Mouse (Mus musculus) lung, postnatal 0 days (tissue): ENCODE data around the gene Uqcr11. TPM values are rescaled to one million over a fixed set of nuclear protein-coding genes. Genes with fewer than 3 reads are reported as not detected.

Experiments
- ATAC-seq: fragments of 200-750 bp; cut with Nextera tagmentation; 2 replicates; pipeline ENCODE4 v1.8.0; 2017; ENCODE audit warnings: moderate library complexity
- DNase-seq: peaks from one replicate; pipeline ENCODE4 v3.0.0-alpha.2; 2016; ENCODE audit warnings: low spot score
- H3K27ac ChIP-seq: fragments of 300-500 bp; sonication (generic); 2 replicates; pipeline ENCODE4 v1.5.1; 2014; ENCODE audit warnings: antibody characterized with exemption, mild to moderate bottlenecking, low read length, mixed read lengths
- H3K27me3 ChIP-seq: fragments of 300-500 bp; sonication (generic); replicated peaks from 2 replicates; pipeline ENCODE4 v1.6.1; 2014; ENCODE audit warnings: low read length, mixed read lengths; ENCODE audit not compliant: insufficient read depth
- H3K36me3 ChIP-seq: fragments of 300-500 bp; sonication (generic); 2 replicates; pipeline ENCODE4 v1.6.1; 2014; ENCODE audit warnings: low read length, mixed read lengths; ENCODE audit not compliant: insufficient read depth
- H3K4me1 ChIP-seq: fragments of 300-500 bp; sonication (generic); 2 replicates; pipeline ENCODE4 v1.6.1; 2014; ENCODE audit warnings: antibody characterized with exemption, low read depth, low read length, mixed read lengths; ENCODE audit not compliant: insufficient read depth
- H3K4me2 ChIP-seq: fragments of 300-500 bp; sonication (generic); replicated peaks from 2 replicates; pipeline ENCODE4 v1.6.1; 2014; ENCODE audit warnings: low read depth, mild to moderate bottlenecking, low read length, moderate library complexity, mixed read lengths
- H3K4me3 ChIP-seq: fragments of 300-500 bp; sonication (generic); 2 replicates; pipeline ENCODE4 v1.5.1; 2014; ENCODE audit warnings: low read depth, low read length
- H3K9ac ChIP-seq: fragments of 300-500 bp; sonication (generic); replicated peaks from 2 replicates; pipeline ENCODE4 v1.6.1; 2014; ENCODE audit warnings: low read depth, mild to moderate bottlenecking
- H3K9me3 ChIP-seq: fragments of 300-500 bp; sonication (generic); 2 replicates; pipeline ENCODE4 v1.6.1; 2016; ENCODE audit warnings: low read length, mixed read lengths
- CTCF ChIP-seq: IDR thresholded peaks from 2 replicates; pipeline ENCODE4 v1.5.1; 2016; ENCODE audit warnings: antibody characterized with exemption, mild to moderate bottlenecking
- EP300 ChIP-seq: IDR thresholded peaks from 2 replicates; pipeline ENCODE4 v1.6.1; 2016; ENCODE audit warnings: antibody characterized with exemption, mild to moderate bottlenecking, control low read depth
- WGBS: fragments of 180-500 bp; shearing (Covaris S2); extraction: QIAGEN DNeasy Blood & Tissue Kit; methylation state at CpG from one replicate; pipeline ENCODE4 v1.1.7; 2014; 5-methylcytosine and 5-hydroxymethylcytosine counted together
- polyA plus RNA-seq: library from polyadenylated mRNA; unstranded; fragments of >200 nt; fragmentation: Nextera tagmentation; extraction: Ambion mirVana; gene quantifications from 2 replicates; pipeline ENCODE4 v1.2.1, GENCODE M21; 2015

The Uqcr11 gene
- polyA plus RNA-seq, 1 experiment from 2014 or later = 651 TPM

GRCm38 (mm10) chr10:80445052-80445451, 38.4 kb upstream of the Uqcr11 start:
- ATAC-seq (no peak), DNase-seq (no peak)
- Histone ChIP-seq H3K4me1 (no peaks in the 10 kb centered on the region), H3K9ac (no peak overlapping the region), H3K36me3 (no peaks in the 10 kb centered on the region), H3K27ac (no peak overlapping the region), H3K4me2 (no peak overlapping the region), H3K27me3 (no peaks in the 10 kb centered on the region), H3K4me3 (no peak overlapping the region), H3K9me3 (no peaks in the 10 kb centered on the region)
- 67% methylated on average over 1 of the region's 1 CpGs for WGBS
- no peak for TF ChIP-seq EP300
- no peak for TF ChIP-seq CTCF

- Histone ChIP-seq H3K9ac (no peak overlapping the region), H3K36me3 (no peaks in the 10 kb centered on the region), H3K4me2 (no peak overlapping the region), H3K27me3 (no peaks in the 10 kb centered on the region), H3K27ac (no peak overlapping the region), H3K9me3 (no peaks in the 10 kb centered on the region), H3K4me1 (no peaks in the 10 kb centered on the region), H3K4me3 (no peak overlapping the region)
- no peak for ATAC-seq
- WGBS = 32% methylated on average over 5 of the region's 5 CpGs
- DNase-seq = no peak
- no peak for TF ChIP-seq CTCF
- no peak for TF ChIP-seq EP300
These were observed 37.9 kb upstream of the Uqcr11 start for GRCm38 (mm10) chr10:80444339-80445045.

- Histone ChIP-seq H3K9ac (no peak overlapping the region), H3K27me3 (no peaks in the 10 kb centered on the region), H3K9me3 (no peaks in the 10 kb centered on the region), H3K4me1 (no peaks in the 10 kb centered on the region), H3K36me3 (no peaks in the 10 kb centered on the region), H3K4me2 (no peak overlapping the region), H3K4me3 (no peak overlapping the region), H3K27ac (no peak overlapping the region)
- ATAC-seq (no peak), DNase-seq (no peak)
- WGBS = 81% methylated on average over 7 of the region's 8 CpGs
- no peak for TF ChIP-seq CTCF
- TF ChIP-seq EP300 = no peak
These were observed 37.1 kb upstream of the Uqcr11 start for GRCm38 (mm10) chr10:80443575-80444278.

- ATAC-seq (no peak), DNase-seq (no peak)
- Histone ChIP-seq H3K4me1 (no peaks in the 10 kb centered on the region), H3K27ac (no peak overlapping the region), H3K27me3 (no peaks in the 10 kb centered on the region), H3K9ac (no peak overlapping the region), H3K36me3 (no peaks in the 10 kb centered on the region), H3K4me2 (no peak overlapping the region), H3K4me3 (no peak overlapping the region), H3K9me3 (no peaks in the 10 kb centered on the region)
- no peak for TF ChIP-seq CTCF
- TF ChIP-seq EP300 = no peak
- 40% methylated on average over 2 of the region's 2 CpGs for WGBS
These were observed 36.4 kb upstream of the Uqcr11 start for GRCm38 (mm10) chr10:80442989-80443388.

GRCm38 (mm10) chr10:80441598-80441997, 35.0 kb upstream of the Uqcr11 start:
- Histone ChIP-seq H3K4me1 (no peaks in the 10 kb centered on the region), H3K36me3 (no peaks in the 10 kb centered on the region), H3K27ac (no peak overlapping the region), H3K9ac (no peak overlapping the region), H3K4me3 (no peak overlapping the region), H3K27me3 (no peaks in the 10 kb centered on the region), H3K4me2 (no peak overlapping the region), H3K9me3 (no peaks in the 10 kb centered on the region)
- TF ChIP-seq EP300 (no peak), CTCF (peak; percentile 27)
- no peak for DNase-seq
- ATAC-seq = no peak
- 48% methylated on average over 8 of the region's 8 CpGs for WGBS

- TF ChIP-seq EP300 (no peak), CTCF (no peak)
- Histone ChIP-seq H3K27ac (no peak overlapping the region), H3K4me1 (no peaks in the 10 kb centered on the region), H3K4me3 (no peak overlapping the region), H3K9me3 (no peaks in the 10 kb centered on the region), H3K27me3 (no peaks in the 10 kb centered on the region), H3K9ac (no peak overlapping the region), H3K4me2 (no peak overlapping the region), H3K36me3 (no peaks in the 10 kb centered on the region)
- no peak for DNase-seq
- no peak for ATAC-seq
These were observed 33.4 kb upstream of the Uqcr11 start for GRCm38 (mm10) chr10:80440031-80440430.
